Mouse (Mus musculus) ES-E14 (cell line): ENCODE data around the gene Cacna1g.

ENCODE experiments used
- CHD2 ChIP-seq: IDR thresholded peaks from 2 replicates; pipeline ENCODE4 v1.6.1; 2014; ENCODE audit warnings: mild to moderate bottlenecking, low read depth, low read length, inconsistent platforms
- ZC3H11A ChIP-seq: IDR thresholded peaks from 2 replicates; pipeline ENCODE4 v1.6.1; 2012; ENCODE audit warnings: low read depth, mild to moderate bottlenecking, inconsistent platforms, low read length, borderline replicate concordance

DNA sequence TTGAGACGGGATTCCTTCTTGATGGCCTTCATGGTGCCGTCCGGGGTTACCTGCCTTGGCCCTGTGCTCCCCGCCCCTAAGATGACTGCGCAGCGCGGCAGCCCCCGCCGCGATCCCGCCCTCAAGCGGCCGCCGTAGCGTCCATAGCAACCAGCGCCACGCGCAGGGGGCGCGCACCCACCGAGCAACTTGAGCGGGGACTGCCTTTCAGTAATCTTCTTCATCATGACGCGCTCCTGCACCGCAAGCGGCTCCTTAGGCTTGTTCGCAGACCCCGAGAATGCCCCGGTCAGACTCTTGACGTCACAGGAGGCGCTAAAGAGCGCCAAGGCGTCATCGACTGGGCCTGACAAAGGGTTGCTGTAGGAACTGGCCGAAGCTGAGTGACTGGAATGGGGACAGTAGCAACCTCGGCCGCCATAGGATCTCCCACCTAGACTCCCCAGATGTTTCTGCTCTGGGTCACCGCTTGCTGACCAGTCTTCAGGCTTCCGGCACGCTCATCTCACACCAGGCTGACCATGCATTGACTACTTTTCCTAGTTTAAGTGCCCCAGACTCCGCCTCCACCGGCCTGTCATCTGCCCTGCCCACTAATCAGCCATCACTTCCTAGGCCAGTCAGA, 47.3 kb upstream of the Cacna1g start, which contains the start of gene Mycbpap:
- TF ChIP-seq CHD2, result no peak
- no peak for TF ChIP-seq ZC3H11A
